Mouse (Mus musculus) stomach, postnatal 0 days (tissue): Measurements from ENCODE around the gene Zfp462.

Experiments
- CTCF ChIP-seq: IDR thresholded peaks from 2 replicates; pipeline ENCODE4 v1.5.1; 2016; ENCODE audit warnings: antibody characterized with exemption, low read depth, mild to moderate bottlenecking, moderate library complexity
- EP300 ChIP-seq: optimal IDR thresholded peaks from 2 replicates; pipeline ENCODE3; 2016; ENCODE audit warnings: antibody characterized with exemption

DNA sequence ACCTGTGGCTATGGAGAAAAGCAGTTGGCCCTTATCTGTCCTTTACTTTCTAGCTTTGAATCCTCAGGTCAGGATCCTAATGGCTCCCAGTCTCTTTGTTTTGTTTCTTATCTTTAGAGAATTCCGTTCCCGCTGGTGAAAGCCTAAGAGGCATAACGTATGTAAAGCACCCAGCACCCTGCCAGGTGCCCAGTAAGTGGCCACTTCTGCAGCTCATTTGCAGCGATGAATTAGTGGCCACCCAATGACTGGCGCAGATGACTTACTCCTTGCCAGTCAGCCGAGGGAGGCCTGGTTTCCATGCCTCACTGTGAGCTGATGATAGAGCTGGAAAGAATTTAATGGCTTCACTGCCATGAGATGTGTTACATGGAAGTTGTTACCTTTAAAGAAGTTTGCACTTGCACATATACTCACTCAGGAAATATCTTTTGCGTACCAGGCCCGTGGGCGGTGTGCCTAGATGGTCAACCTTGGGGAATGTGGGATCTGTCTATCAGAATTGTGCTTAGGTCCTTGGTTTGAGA, 20.4 kb downstream of the Zfp462 start:
- TF ChIP-seq CTCF (no peak), EP300 (no peak)
